Comparison of ENCODE assay signal across 18 mouse cellular contexts in the genomic region with DNA sequence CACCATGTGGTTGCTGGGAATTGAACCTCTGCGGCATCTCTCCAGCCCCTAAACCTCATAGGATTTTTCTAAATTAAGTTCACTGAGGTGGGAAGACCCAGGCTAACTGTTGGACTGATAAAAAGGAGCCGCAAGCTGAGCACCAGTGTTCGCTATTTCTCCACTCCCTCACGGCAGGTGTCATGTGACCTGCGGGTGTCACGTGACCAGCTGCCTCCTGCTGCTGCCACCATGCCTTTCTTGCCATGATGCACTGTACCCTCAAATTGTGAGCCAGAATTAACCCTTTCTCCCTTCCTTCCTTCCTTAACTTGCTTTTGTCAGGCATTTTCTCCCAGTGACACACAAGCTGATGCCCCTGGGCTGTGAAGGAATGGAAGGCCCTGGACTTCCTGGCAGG.
"Had no signal": no experiment of that assay in that cellular context is flagged by ENCODE, and none has a peak within 500 bp of the region (broad histone marks: within the 10 kb centered on the region; RNA-seq: fewer than 3 reads in every experiment).

No protein-coding gene starts in this region.

- H3K9me3 ChIP-seq: liver, embryonic 12.5 days; liver, embryonic 15.5 days; midbrain, embryonic 12.5 days; midbrain, embryonic 15.5 days; neural tube, embryonic 13.5 days had no signal

- H3K4me1 ChIP-seq: liver, embryonic 12.5 days; liver, embryonic 15.5 days; midbrain, embryonic 12.5 days; midbrain, embryonic 15.5 days; neural tube, embryonic 13.5 days had no signal

- H3K4me3 ChIP-seq: left cerebral cortex, adult 2 months; limb, embryonic 13.5 days; liver, embryonic 12.5 days; liver, embryonic 15.5 days; midbrain, embryonic 12.5 days; midbrain, embryonic 15.5 days; neural tube, embryonic 13.5 days had no signal

- H3K27ac ChIP-seq: left cerebral cortex, adult 2 months; limb, embryonic 13.5 days; liver, embryonic 12.5 days; liver, embryonic 15.5 days; macrophage; midbrain, embryonic 12.5 days; midbrain, embryonic 15.5 days; neural tube, embryonic 13.5 days had no signal

- ATAC-seq: intestine, embryonic 16.5 days; liver, embryonic 12.5 days; midbrain, embryonic 15.5 days had no signal

- DNase-seq: kidney, adult 18-20 months; kidney, adult 9 months; kidney, postnatal 14 days; kidney, postnatal 4 days; layer of hippocampus, adult 9-11 months; liver; lung, adult 2 months; lung, postnatal 14 days; thymus, postnatal 4 days had no signal

- H3K4me2 ChIP-seq: limb, embryonic 13.5 days; liver, embryonic 12.5 days; liver, embryonic 15.5 days; midbrain, embryonic 12.5 days; midbrain, embryonic 15.5 days; neural tube, embryonic 13.5 days had no signal

- H3K27me3 ChIP-seq: limb, embryonic 13.5 days; liver, embryonic 12.5 days; liver, embryonic 15.5 days; midbrain, embryonic 12.5 days; midbrain, embryonic 15.5 days; neural tube, embryonic 13.5 days had no signal

- H3K9ac ChIP-seq: limb, embryonic 13.5 days; liver, embryonic 12.5 days; liver, embryonic 15.5 days; midbrain, embryonic 12.5 days; midbrain, embryonic 15.5 days; neural tube, embryonic 13.5 days had no signal

- H3K36me3 ChIP-seq: limb, embryonic 13.5 days; liver, embryonic 12.5 days; liver, embryonic 15.5 days; midbrain, embryonic 12.5 days; midbrain, embryonic 15.5 days; neural tube, embryonic 13.5 days had no signal
